Mouse (Mus musculus) urinary bladder, postnatal 10 days (tissue): ENCODE measurements at regions not wholly inside any gene's neighbourhood (a gene's known extent, or its start where the extent isn't known, plus 50 kb on each side); places are given as distances from the start of the nearest gene placed in this dataset.

Experiments
- DNase-seq: peaks from one replicate; pipeline ENCODE4 v3.0.0; 2022; ENCODE audit warnings: low spot score

DNA sequence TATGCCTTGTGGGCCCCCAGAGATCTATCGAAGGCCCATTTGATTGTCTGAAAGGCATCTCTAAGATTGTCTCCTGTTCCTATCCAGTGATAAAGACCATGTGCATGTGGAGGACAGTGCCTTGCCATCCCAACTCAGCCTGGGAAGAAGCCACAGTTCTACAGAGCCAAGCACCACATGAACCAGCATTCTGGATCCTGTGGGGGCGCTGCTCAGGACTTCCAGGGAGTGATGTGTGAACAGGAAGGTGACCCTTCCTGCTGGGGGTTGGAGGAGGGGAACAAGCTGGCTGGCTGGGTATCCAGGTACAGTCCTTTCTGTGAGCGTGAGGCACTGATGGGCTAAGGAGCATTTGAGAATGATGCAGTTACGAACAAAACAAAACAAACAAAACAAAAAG lies 163.8 kb downstream of the Gm26897 start:
- no peak for DNase-seq

DNA sequence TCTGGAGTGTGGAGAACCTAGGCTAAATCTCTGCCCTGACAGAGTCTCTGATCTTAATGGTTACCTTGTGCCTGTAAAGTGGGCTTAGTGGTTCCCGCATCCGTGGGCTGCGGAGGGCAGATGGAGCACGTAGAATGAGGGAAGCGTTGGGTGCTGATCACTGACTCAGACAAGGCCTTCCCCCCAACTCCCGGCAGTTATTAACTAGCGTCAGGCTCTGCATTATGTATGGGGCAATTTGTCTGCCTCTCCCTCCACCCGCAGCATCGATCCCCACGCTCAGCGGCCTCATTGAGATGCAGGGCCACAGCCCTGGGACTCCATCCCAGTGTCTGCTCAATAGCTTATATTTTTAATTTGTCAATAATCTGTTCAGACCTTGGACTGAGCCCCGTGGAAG lies 164.8 kb downstream of the Gm26897 start:
- no peak for DNase-seq

DNA sequence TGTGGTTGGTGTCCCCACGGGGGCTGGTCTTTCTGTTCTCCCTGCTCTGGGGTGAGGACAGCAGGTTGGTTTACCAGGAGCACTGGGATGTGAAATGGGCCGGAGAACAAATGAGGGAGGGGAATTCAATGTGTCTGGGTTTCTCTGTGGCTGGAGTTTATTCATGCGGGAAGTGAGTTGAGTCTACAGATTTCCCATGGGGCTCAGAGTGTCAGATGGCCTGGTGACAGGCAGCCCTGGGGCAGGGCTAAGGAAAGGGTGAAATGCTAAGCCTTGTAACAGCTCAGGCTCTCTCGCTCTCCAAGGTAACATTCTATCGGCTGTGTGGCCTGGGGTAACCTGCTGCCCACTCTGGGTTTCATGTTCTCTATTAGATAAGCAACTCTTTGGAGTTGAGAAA lies 167.5 kb downstream of the Gm26897 start:
- DNase-seq: no peak

DNA sequence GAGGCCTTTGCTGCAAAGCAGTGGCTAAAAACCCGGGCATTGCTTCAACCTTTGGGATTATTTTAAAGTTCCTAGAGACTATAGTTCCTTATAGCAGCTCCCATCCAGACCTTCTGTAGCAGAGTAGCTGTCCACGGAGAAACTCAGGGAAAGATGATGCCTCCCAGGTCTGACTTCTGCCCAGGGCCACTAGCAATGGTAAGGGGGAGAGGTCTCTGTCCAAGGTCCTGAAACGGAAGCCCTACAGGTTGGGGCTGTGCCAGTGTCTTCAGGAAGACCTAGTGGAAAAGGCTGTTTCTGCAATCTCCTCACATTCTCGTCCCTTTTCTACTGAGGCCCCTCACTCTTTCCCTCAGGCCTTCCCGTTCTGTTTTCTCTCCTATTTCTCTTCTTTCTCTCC lies 168.0 kb downstream of the Gm26897 start:
- no peak for DNase-seq

DNA sequence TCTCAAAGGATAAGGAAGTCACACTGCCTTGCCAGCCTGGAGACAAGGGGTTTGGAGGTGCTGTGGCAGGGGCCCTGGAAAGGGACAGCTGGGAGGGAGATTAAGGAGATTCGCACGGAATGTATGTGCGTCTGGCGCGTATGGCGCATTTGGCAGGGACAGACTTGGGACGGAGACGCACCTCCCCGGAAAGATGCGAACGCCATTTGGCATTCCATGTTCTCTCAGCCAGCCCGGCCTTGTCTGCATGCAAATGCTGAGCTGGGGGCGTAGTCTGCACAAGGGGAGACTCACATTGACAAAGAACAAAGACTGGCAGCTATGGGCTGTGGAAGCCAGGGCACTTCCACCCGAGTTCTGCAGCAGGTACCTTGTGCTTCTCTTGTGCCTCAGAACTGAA lies 174.4 kb downstream of the Gm26897 start:
- no peak for DNase-seq

DNA sequence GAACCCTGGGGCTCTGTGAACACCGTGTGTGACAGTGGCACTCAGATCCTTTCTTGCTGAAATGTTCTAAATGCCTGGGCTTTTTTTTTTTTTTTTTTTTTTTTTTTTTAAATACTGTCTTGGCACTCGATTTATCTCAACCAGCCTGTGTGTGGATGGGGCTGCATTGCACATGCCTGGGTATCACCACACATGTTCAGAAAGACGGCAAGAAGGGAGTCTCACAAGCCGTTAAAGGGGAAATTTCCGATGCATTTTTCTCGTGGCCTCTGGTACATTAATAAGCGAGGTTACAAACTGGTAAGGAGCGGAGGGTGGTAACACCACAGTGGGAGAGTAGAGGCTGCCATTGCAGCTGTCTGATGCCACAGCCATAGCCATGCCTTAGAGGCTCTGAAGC lies 176.8 kb downstream of the Gm26897 start:
- DNase-seq: no peak

DNA sequence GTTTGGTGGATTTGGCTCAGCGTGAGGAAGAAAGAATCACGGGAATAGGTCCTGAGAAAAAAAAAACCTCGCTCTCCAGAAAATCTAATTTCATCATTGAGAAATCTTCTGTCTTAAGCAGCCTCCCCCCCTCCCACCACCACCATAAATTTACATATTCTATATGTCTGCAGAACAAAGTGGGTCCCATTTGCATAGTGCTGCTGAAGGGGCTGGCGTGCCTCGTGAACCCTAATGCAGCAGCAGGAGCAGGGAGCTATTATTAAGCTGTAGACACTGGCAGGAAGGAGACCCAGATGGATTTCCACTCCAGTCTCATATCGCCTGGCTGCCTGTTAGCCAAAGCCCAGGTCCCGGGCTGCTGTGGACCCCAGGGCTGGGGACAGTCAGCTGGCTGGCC lies 179.6 kb downstream of the Gm26897 start:
- no peak for DNase-seq

DNA sequence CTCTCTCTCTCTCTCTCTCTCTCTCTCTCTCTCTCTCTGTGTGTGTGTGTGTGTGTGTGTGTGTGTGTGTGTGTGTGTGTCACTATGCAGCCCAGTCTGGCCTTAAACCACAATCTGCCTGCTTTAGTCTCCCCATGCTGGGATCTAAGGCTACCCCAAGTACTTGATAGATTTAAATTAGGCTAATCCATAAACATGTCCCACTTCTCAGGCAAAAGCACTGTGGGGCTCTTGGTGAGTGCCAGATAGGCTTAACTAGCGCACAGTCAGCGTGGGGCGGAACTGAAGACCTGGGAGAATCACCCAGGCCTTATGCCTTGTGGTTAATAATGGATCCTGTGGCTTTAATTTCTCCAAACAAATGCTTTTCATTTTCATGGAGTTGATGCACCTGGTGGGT lies 180.6 kb downstream of the Gm26897 start:
- no peak for DNase-seq

DNA sequence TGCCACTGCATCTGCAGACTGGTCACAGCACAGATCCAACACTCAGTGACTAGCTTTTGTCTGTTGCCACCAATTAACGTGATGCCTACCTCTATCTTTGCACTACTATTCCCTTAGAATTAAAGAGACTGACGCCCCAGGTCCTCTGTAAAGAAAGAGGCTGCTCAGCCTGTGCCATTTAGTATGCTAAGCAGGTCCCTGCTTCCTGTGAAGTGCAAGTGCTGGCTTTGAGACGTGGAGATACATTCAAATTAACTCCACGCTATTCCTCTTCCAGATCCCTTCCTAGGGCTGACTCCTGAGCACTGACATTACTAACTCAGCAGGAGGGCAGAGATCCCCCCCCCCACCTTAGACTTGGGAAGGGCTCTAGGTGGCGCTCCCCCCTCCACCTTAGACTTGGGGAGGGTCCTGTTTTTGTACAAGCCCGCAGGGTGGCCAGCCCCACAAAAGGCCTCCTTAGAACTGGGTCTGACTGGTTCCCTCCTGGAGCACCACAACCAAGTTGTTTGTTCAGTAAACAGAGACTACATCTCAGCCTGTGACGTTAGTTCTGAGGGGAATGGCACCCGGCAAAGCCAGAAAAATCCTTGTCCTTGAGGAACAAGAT lies 184.0 kb downstream of the Gm26897 start:
- DNase-seq: no peak

DNA sequence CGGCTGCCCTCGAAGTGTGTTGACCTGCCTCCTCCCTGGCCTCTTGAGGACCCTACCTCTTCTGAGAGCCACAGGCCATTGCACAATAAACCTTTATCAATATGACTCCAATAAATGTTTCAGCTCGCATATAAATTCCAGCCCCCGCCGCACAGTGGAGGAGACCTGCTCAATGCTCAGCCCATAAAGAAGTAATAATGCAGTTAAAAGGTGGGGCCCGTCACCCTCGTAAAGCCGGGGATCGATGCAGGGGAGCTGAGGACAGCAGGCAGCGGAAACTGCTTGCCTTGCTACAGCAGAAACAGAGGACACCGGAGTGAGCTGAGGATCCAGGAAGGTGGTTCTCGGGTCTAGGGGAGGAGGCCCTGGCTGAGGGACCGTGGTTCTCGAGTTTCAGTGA lies 185.2 kb downstream of the Gm26897 start:
- no peak for DNase-seq

DNA sequence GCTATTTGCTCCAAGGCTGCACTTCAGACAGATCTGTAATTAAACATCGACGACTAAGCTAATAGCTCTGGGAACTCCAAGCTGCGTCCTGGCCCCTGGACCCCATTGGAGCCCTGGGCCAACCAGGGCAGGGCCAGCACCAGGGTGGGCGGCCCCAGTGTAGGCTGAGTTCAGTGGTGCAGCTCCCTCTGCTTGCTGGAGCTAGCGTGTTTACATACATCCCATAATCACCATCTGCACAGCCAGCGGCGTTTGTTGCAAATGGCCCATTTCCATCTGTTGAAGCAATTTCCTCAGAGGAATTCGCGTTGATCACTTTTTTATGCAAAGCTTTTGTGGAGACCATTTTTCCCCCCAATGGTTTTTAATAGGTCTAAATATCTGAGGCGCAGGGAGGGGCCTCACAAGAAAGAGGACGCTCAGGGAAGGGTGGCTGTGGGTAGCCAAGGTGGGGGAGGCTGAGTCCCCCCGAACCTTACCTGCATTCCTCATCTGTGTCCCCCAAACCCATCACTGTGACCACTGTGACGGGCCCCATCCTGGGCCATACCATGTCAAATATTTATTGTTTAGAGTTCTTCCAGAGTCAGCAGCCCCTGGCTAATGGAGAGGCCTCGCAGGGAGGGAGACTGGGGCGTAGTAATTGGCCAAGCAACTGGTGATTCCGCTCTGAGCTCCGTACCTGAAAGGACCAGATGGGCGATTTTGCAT lies 189.4 kb downstream of the Gm26897 start:
- no peak for DNase-seq

DNA sequence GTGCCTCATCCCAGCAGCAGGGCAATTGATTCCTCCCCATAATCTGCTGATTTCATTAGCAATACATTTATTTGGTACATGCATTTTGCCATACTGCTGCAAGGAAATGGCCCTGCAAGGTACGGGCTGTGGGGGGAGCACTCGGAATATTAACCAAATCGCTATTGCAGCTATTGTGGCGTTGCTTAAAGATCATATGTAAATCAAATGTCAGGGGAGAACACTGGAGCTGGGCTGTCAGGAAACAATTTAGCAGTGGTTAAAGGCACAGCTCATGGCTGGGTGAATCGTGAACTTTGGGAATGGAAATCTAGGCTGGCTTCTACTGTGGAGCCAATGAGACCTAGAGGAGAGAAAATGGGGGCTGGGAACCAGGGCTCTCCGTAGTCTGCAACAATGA lies 192.0 kb downstream of the Gm26897 start:
- DNase-seq: no peak

DNA sequence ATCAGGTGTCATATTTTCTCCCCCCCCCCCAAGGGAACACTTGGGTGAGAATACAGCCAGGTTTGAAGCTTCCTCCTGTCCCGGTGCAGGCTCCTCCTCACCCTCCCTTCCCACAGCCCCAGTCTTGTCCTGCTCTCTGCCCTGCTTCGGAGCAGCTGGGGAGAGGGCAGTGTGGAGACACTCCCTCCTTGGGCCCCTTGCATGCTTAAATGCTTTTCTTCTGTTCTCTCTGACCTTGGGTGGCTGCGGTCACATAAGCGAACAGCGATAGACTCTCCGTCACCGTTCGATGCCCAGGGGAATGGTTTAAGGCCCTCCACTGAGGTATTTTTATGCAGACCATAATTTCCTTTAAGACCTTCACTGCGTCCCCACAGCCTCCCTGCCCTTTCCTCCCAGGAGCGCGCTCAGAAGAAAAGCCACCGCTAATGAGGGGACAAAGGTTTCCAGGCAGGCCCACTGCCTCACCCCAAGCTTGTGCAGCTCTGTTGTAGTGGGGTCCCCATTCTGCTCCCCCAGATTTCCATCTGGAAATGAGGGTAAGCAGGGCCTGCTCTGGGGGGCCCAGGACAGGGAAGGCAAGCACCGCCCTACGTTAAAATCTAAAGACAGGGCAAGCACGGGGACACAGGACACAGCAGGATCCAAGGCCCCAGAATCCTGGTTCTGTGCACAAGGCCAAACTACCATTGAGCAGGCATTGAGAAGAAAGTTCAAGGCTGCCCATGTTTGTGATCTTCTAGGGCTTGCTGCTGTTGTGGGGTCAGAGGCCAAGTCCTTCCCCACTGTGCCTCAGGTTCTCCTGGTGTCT lies 195.7 kb downstream of the Gm26897 start:
- no peak for DNase-seq

DNA sequence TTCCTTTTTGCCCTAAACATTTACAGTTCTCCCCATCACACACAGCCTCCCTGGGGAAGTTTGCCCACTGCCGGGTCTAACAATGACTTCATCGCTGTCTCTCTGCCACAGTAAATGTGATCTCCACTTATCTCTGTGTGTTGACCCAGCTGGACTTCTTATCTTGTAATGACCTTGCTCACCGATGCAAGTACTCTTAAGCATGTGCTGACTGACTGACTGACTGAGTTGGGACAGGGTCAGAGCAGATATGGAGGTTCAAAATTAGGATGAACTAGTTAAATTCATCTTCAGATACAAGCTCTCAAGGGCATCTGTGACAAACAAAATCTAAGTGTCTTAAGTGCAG lies 196.2 kb downstream of the Gm26897 start:
- DNase-seq: no peak

DNA sequence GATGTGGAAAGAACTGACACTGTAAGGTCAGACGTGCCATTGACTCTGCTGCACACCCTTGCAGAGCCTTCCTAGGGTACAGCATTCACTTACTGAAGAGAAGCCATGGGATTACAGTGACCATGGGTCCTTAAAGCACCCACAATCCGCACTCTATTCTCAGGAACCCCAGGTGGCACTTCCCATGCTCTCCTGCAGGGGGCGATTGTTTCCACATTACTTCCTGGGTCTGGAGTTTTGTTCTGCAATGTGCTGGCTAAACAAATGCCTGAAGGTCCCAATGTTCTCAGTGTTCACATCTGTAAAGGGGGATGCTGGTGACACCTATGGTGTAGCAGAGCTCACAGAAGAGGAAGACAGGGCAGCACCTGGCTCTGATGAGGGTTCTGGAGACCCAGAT lies 198.0 kb downstream of the Gm26897 start:
- no peak for DNase-seq

DNA sequence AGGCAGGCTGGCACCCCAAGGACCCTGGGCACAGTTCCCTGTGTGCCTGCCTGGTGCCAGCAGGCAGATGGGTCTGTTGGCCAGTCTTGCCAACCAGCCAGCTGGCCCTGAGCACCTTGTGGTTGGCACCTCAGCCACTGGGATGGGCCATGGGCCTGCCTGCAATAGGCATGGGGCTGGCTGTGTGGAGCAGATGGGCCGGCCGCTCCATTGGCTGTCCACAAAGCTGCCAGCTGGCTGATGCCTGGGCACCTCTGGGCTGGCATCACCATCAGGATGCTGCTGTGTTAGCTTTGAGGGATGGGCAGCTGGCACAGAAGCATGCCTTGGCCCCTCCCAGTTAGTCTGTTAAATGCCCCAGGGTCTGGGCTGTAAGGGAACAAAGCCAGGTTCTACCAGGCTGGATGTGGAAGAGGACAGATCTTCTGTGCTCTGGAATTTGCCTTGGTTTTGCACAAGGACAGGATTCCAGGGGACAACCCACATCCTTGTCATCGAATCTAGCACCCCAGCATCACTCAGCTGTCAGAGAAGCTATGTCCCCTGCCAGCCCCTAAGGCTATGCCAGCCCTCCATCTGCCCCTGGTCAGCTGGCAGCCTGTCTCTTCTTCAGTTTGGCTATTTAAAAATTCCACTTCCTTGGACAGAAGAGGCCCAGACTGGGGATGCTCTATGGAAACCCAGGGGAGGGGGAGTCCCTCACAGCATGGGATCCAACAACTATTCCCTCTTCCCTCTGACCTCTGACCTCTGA lies 201.8 kb downstream of the Gm26897 start:
- no peak for DNase-seq

DNA sequence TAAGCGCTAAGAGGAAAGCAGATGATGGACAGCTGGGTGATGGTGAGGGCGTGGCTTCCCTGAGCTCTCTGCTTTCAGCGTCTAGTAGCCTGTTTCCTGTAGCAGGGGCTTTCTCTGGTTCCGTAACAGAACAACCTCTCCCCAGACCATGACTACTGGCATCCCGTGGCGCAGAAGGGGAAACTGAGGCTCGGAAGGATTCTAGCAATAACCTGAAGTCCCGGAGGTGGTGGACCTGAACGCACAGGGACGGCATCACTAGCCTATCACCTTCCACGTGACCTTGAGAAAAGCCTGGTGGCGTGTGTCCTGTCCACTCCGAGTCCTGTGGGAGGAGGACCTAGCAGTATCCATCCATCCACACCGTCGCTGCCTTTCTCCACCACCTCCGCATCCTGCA lies 208.1 kb downstream of the Gm26897 start:
- no peak for DNase-seq

DNA sequence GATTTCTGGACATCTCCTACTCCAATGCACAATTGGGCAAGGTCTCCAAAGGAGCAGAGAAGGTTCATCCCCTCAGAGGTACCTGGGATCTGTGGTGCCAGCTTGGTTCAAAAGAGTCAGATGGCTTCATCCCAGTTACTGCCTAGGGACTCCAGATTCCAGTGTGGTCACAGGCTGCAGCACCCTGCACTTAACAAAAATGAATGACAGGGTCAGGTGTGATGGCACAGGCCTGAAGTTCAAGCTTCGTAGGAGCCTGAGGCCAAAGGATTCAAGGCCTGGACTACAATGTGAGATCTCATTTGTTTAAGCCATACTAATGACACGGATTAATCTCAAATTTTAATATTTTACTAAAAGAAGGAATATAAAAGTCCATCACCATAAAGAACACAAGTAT lies 209.1 kb downstream of the Gm26897 start:
- no peak for DNase-seq

DNA sequence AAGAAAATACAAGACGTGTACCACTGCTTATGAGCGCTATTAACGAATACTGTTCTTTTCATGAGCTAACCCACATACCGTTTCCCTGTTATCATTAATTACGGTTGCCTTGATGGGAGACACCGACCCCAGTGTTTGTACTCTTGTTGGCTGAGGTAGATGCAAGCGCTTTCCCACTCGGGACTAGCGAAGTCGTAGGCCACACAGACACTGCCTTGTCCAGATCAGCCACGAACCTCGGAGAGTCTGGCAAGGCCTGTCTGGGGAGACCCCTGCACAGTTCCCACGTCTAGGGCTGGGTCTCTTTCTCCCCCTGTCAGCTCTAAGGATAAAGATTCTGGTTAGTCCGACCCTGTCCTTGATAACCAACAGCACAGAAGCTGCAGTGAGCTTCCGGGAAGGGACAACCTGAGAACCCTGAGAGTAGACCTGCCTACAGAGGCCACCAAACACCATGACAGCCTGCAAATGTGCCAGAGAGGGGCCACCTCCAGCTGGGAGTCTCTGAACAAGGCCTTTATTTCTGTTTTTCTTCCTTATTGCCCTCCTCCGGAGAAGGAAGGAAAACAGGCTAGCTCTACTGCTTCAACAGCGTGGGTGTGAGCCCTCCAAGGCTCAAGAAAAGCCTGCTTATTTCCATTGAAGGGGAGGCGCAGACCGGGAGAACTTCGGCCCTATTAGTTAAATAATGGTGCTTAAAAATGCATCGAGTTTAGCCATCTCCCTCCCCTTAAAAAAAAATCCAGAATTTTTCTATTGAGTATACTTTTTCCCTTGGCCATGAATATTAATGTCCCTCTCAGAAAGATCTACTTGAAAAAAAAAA lies 209.8 kb downstream of the Gm26897 start:
- DNase-seq: no peak

DNA sequence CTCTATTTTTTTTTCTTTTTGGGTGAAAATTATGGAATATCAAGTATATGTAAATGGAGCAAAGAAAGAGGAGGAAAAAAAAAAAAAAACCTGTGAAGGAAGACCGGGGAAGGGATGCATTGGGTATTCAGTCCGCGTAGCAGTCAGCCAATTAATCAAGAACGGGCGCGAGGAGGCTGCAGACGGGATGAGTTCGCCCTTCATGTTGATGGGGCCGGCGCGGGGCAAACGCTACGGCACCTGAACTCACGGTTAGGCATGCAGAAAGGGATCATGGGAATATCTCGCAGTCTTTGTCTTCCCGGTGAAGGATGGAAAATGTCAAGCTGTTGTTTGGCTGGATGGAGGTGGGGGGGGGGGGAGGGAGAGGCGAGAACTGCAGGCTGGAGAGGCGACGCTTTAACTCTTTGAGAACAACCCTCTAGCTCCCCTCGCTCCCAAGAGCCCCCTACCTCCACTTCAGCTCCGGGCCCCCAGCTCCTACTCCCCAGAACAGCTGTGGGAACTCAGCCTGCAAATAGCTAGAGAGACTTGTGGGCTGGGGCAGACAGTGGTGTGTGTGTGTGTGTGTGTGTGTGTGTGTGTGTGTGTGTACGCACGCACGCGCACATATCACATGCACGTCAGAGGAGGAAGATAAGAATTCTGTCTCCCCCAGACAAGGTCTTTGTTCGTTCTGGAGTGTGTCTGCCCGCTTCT lies 210.7 kb downstream of the Gm26897 start:
- DNase-seq: no peak

DNA sequence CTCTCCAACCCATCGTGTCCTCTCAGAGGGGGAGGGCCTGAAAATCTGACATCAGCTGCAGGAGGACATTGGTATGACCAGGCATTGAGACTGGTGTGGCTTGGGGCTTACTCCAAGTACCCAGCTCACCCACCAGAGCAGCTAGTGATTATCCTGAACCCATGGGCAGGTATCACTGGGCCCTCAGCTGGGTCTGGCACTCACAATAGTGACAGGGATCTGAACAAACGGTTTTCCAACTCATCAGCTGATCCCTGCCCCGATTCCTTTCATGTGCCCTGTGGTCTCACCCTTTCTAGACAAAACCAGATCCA lies 211.2 kb downstream of the Gm26897 start:
- DNase-seq: no peak
